Mouse (Mus musculus) kidney, adult 8-10 months (tissue): ENCODE results near the gene Rrp8.

Experiments
- DNase-seq, 2 experiments: peaks; one replicate each; pipeline ENCODE4 v3.0.0; 2022

The Rrp8 gene

GRCm38 (mm10) chr7:105736911-105737521, at the start of gene Rrp8:
TSS of gene Rrp8 (minus strand) at chr7:105737385.
- peak in 1 of 2 experiments; percentile 43 for DNase-seq

GRCm38 (mm10) chr7:105786506-105787284, 49.5 kb upstream of the Rrp8 start:
- DNase-seq: no peak

GRCm38 (mm10) chr7:105784556-105784955, 47.4 kb upstream of the Rrp8 start:
- DNase-seq: no peak

GRCm38 (mm10) chr7:105783861-105784260, 46.7 kb upstream of the Rrp8 start:
- DNase-seq: no peak

GRCm38 (mm10) chr7:105778553-105779265, 41.5 kb upstream of the Rrp8 start:
- DNase-seq: no peak

- DNase-seq: peak; percentile 51 to 61
Observed at GRCm38 (mm10) chr7:105777797-105778552, 40.8 kb upstream of the Rrp8 start.

GRCm38 (mm10) chr7:105777316-105777715, 40.1 kb upstream of the Rrp8 start:
- no peak for DNase-seq

GRCm38 (mm10) chr7:105776026-105776425, 38.8 kb upstream of the Rrp8 start:
- DNase-seq: no peak

- DNase-seq: peak; percentile 32 to 51
Observed at GRCm38 (mm10) chr7:105774661-105775060, 37.5 kb upstream of the Rrp8 start.

GRCm38 (mm10) chr7:105773041-105773440, 35.9 kb upstream of the Rrp8 start:
- no peak for DNase-seq

GRCm38 (mm10) chr7:105772331-105772730, 35.1 kb upstream of the Rrp8 start:
- no peak for DNase-seq

- DNase-seq: no peak
Observed at GRCm38 (mm10) chr7:105769959-105770358, 32.8 kb upstream of the Rrp8 start.

- peak; percentile 32 to 37 for DNase-seq
Observed at GRCm38 (mm10) chr7:105767729-105768165, 30.6 kb upstream of the Rrp8 start.

- DNase-seq: no peak
Observed at GRCm38 (mm10) chr7:105764331-105764730, 27.1 kb upstream of the Rrp8 start.

GRCm38 (mm10) chr7:105762517-105763270, 25.5 kb upstream of the Rrp8 start:
- DNase-seq: no peak

- no peak for DNase-seq
Observed at GRCm38 (mm10) chr7:105761813-105762484, 24.8 kb upstream of the Rrp8 start.

GRCm38 (mm10) chr7:105753281-105753680, 16.1 kb upstream of the Rrp8 start:
- DNase-seq: no peak

- DNase-seq: no peak
Observed at GRCm38 (mm10) chr7:105752716-105753115, 15.5 kb upstream of the Rrp8 start.

GRCm38 (mm10) chr7:105751491-105752433, 14.6 kb upstream of the Rrp8 start, which contains the start of gene Tpp1:
TSS of gene Tpp1 (minus strand) at chr7:105752235.
- DNase-seq: peak; percentile 95 to 96

GRCm38 (mm10) chr7:105747776-105748175, 10.6 kb upstream of the Rrp8 start:
- no peak for DNase-seq
